Mouse (Mus musculus) myocyte (in vitro differentiated cells): ENCODE measurements around the gene Dnah6.

Source experiments
- E2F4 ChIP-seq: IDR thresholded peaks from one replicate; pipeline ENCODE4 v1.6.1; 2011; ENCODE audit warnings: mild to moderate bottlenecking, control low read depth, moderate library complexity; ENCODE audit not compliant: insufficient read depth
- POLR2A ChIP-seq: IDR thresholded peaks from one replicate; pipeline ENCODE4 v1.6.1; 2011; ENCODE audit warnings: low read depth, mild to moderate bottlenecking, control low read depth, moderate library complexity; ENCODE audit not compliant: insufficient read length
- TCF12 ChIP-seq: IDR thresholded peaks from one replicate; pipeline ENCODE4 v1.6.1; 2011; ENCODE audit warnings: mild to moderate bottlenecking, control low read depth; ENCODE audit not compliant: poor library complexity, insufficient read depth, severe bottlenecking

DNA sequence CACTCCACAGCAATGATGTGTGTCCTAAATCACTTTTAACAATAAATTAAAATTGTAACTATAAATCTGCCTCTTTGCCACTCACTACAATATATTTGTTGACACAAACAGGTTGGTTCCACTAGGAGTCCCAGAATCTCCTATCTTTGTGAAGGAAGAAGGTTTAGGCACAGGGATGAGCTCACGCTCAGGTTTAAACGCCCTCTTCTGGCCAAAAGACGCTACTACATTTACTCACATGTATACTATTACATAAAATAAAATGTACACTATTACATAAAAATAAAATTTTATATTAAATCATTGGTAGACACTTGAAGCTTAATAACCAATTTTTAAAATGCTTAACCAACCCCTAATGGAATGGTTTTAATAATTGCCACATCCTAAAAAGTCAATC, 201.4 kb downstream of the Dnah6 start:
- TF ChIP-seq POLR2A (no peak), E2F4 (no peak), TCF12 (no peak)
